Mouse (Mus musculus): ENCODE data around the gene Actr10.
A peak's percentile ranks its signal among the peaks of the same experiment; 100 is the strongest.

The Actr10 gene

DNA sequence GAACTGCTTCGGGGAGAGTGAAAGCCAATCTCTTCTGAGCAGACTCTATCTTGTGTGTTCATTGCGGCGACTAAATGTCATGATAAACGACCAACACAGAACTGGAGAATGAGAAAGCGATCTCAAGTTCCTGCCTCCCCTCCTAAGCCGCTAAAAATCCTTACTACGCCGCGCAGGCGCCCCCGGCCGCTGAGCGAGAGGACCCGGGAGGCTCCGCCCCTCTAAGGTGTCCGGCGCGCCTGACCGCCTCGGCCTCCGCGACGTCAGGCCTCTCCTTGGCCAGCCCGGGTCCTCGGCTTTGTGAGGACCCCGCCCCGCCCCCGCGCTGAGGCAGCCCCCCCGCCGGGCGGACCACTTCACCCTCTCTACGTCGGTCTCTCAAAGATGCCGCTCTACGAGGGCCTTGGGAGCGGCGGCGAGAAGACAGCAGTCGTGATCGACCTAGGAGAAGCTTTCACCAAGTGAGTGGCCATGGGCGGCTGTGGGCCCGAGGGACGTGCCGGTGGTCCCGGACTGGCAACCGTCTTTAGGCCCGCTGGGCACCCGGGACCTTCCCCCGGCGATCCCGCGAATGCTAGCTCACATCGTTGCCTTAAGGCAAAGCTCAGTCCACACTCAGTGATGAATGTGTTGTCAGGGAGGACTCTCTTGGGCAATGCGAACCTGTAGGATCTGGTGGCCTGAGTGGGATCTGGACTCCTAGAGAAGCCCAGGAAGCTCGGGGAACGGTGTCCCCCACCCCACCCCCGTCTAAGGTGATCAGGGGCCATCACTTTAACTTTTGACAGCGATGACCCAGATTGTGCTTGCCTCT lies at the start of gene Actr10:
TSS of gene Actr10 (plus strand) at position 287 of the 814 bp plus-strand sequence.
- DNase-seq (ENCODE audit: low spot score in 2 of 2), result peak; percentile 93 to 96

DNA sequence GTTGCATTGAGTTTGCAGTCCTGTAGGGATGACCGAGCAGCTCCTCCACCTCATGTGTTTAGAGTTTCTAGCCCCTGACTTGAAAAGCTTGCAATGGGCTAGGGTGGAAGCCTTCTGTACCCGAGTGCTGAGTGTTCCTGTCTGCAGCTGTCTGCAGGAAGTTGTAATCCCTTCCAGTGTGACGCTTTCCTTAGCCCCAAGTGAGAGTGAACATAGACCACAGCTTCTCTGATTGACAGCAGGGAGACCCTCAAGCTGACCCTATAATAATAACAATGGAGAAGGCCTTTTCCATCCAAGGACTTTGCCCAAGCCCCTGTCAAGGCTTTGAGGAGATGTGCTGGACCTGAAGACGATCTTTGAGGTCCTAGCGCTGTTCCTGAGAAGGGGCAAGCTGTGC lies 47.3 kb upstream of the Actr10 start:
- DNase-seq (ENCODE audit: low spot score in 2 of 2), result no peak

DNA sequence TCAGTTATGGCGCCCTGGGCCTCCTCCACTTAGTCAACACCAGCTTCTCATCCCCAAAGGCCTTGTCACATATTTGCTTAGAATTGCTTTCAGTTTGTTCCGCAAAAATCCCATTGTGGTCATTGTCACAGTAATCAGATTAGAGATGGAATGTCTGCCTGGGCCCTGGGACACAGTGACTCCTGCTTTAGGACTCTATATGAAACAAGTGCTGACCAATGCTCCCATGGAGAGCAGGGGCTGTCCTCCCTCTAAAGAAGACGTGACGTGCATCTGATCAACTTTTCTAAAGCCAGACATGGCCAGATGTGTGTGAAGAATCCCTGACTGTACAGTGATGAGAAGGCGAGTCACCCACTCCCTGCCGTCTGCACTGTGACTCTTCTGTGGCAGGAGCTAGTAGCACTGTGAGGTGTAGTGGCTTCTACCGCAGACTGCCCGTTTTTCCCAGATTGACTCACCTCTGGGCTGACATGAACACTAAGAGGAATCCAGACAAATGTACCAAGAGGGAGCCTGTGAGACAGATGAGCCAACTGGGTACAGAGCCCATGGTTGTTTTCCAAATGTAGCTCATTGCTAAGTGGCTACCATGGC lies 46.7 kb upstream of the Actr10 start:
- DNase-seq (ENCODE audit: low spot score in 2 of 2), result no peak

DNA sequence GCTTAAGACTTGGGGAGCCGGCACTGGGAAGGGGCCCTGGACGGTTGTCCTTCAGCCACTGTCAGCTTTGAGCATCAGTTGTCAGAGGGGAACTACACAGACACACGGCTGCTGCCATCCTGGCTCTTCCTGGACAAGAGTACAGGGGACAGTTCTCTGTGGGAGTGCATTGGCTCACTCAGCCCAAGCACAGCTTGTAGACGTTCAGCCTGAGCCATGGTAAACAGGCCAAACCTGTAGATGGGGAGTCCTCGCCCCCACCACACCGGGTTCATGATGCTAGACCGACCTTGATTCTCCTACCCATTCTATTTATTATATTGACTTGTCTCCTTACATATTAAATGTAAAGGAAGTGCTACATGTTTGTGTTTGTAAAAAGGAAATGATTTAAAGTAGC lies 42.4 kb upstream of the Actr10 start:
- no peak for DNase-seq (ENCODE audit: low spot score in 2 of 2)

DNA sequence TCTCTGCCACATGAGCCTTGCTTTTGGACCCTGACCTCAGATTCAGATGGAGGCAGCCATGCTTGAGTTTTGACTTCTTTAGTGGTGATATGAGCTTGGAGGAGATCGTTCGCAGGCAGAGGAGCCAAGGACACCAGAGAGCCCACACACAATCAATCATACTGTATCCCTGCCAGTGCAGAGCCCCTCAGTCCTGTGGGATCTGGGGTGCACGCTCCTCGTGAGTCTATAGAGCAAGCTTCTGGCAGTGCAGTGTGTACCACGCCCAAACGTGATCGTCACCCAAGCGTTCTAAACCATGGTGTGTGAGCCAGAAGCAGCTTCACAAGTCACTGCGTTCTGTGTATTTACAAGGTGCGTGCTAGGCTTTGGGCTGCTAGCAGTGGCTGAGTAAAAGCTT lies 41.6 kb upstream of the Actr10 start:
- no peak for DNase-seq (ENCODE audit: low spot score in 2 of 2)

DNA sequence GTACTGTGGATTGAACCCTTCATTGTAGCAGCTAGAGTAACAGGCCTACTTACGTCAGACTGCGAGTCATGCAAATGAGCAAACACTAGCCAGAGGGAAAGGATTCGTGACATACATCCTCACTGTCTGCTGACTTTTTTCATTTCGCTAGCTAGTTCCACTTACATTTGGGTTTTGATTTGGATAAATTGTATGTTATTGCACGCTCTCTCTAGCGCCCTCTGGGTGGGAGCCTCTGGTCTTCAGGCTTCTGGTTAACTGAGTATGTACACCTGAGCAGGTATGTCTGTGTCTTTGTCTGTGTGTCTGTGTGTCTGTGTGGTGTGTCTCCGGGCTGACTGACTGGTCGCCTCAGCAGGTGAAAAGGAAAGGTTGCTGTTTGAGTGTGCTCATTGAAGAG lies 40.2 kb upstream of the Actr10 start:
- DNase-seq (ENCODE audit: low spot score in 2 of 2), result peak in 1 of 2 experiments; percentile 38

DNA sequence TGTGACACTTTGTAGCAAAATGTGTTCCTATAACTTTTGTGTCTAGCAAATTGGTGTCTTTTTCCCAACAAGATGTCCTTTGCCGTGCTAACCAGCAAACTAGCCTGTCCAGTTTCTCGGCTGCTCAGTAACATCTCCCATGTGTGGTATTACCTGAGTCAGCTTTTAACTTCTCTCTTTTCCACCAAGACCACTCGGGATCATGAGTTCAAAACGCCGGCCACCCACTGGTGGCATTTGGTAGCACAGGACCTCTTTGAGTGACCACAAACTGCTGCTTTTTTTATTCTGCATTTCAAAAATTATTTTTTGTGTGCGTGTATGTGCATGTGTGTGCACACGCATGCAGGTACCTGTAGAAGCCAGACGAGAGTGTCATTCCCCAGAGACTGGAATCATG lies 39.2 kb upstream of the Actr10 start:
- DNase-seq (ENCODE audit: low spot score in 2 of 2), result no peak

DNA sequence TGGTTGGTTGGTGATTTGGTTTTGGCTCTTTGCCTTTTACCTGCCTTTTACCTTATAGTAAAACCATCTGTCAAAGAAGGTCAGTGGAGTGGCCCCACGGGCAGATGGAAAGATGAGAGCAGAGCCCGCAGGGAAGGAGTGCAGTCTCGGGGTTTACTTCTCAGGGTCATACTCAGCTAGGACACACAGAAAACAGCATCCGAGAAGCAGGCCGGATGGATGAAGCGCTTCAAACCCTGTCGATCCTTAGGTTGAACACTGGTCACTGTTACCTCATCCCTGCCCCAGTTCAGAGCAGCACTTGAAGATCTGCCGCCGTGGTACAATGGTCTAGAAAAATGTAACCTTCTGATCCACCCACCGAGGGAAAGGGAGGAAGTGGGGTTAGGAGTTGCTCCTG lies 33.2 kb upstream of the Actr10 start:
- DNase-seq (ENCODE audit: low spot score in 2 of 2), result no peak

DNA sequence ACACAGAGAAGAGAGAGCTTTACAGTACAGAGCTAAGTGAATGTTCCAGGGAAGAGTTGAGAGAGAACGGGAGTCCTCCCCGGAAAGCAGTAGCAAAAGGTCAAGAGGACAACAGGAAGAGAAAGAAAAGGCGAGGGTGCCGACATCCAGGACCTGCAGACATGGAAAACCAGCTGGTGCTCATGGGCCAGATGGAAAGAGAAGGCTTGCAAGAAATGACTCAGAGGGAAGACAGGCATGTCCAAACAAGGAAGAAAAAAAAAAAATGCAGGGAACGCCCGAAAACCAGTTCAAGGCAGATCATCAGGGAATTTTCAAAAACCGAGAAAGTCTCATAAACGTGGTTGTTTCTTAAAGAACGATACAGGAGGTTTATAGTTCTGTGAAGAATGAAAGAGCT lies 30.8 kb upstream of the Actr10 start:
- DNase-seq (ENCODE audit: low spot score in 2 of 2), result no peak

DNA sequence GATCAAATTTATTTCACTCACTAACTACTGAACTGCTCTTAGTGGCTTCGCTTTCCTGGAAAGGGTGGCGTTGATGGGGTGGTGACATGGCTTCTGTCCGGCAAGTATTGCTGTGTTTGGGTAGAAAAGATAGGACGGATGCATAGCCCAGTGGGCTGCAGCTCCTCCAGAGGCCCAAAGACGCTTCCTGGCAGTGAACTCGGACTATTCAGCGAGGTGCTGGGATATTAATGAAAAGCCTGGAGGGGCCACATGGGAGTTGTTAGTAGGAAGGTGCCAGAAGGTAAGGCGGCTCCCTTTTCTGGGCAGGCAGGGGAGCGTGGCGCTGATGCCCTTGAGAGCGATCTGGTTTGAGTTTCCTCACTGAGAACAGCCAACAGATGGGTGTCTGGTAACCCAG lies 30.0 kb upstream of the Actr10 start:
- no peak for DNase-seq (ENCODE audit: low spot score in 2 of 2)

DNA sequence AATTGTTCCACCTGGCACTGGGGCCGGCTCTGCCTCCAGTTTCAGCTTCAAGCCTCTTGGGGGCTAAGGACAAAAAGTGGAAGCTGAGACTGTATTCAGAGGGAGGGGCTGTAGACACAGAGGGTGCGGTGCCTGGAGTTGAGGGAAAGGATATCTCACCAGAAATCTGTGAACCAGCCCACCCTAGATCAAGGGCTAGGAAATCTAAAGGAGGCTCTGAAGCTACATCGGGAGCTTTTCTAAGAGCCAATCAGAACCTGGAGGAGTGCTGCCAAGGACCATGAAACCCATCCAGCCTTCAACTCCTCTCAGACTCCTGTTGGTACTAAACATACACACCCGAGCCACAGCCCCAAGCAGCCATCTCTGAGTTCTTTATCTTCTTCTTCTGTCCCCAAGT lies 29.6 kb upstream of the Actr10 start:
- no peak for DNase-seq (ENCODE audit: low spot score in 2 of 2)

DNA sequence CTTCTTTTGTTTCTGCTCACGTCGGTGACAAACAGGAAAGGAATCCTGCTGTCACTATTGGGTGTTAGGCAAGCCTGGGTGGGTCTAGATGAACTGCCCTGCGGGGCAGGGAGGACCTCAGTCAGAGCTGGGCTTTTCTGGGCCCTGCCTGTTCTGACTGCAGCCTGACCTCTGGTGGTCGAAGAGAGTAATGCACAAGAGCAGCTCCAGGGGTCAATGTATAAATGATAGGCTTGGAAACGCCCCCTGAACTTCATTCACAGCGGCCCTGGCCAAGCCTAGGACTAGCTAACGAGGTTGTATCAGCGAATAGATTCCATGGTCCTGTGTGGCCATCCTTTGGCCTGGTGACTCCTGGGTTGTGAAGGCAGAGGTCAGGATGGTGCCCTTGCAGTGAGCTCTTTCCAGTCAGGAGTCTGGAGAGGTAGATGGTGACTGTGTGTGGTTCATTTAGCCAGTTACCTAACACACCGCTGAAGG lies 27.4 kb upstream of the Actr10 start:
- DNase-seq (ENCODE audit: low spot score in 2 of 2), result peak; percentile 63 to 83

DNA sequence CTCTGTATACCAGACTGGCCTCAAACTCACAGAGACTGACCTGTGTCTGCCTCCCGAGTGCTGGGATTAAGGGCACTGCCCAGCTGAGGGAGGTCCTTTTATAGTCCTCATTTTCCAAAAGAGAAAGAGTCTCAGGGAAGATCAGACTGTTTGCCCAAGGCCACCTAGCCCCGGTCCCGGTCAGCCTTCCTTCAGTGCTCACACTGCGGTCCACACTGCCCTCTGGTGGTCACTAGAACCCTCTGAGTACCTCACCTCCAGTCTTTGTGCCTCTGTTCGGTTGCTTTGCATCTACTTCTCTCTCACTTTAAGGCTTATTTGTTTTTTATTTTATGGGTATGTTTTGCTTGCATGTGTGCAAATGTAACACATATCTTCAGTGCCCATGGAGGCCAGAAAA lies 26.6 kb upstream of the Actr10 start:
- peak; percentile 54 to 85 for DNase-seq (ENCODE audit: low spot score in 2 of 2)

DNA sequence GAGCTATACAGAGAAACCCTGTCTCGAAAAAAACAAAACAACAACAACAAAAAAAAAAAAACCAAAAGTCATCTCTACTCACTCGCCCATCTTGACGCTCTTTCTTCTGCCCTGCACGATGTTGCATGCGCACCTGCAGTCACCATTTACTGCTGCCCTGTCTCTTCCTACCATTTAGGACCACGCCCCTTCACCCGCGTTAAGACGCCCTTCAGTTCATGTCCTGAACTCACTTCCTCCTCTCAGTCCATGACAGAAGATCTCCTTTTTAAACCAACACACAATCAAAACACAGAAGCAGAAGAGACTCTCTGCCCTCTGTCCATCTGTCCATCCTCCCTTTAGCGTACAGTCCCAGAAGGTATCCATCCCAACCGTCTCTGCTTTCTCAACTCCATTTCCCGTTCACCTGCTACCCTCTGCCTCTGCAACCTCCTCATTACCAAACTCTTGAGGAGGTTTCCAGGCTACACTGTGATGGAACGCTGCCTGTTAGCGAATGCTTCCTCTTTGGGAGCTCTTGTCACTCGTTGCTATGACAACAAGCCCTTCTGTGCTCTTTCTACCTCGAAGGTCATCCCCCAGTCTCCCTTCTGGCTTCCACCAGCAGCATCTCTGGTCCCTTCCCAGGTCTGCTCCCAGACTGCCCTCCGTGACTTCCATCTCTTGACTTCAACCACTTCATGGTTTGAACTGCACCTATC lies 25.8 kb upstream of the Actr10 start:
- DNase-seq (ENCODE audit: low spot score in 2 of 2), result no peak

DNA sequence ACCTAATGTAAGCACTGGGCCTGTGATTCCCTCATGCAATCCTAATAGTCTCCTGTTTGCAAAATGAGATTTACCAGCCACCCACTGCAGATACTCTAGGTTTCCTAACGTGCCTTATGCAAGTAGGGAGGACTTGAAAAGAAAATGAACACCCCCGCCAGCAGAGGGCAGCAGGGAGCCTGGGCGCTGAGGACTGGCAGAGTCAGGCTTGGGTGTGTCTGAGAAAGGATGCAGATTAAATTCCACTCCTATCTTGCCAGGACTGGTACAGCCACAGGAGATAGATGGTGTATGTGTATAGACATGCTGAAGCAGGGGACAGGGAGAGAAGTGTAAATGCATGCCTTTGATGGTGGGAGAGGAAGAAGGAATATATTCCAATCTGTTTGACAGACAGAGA lies 24.2 kb upstream of the Actr10 start:
- DNase-seq (ENCODE audit: low spot score in 2 of 2), result peak; percentile 71 to 88

DNA sequence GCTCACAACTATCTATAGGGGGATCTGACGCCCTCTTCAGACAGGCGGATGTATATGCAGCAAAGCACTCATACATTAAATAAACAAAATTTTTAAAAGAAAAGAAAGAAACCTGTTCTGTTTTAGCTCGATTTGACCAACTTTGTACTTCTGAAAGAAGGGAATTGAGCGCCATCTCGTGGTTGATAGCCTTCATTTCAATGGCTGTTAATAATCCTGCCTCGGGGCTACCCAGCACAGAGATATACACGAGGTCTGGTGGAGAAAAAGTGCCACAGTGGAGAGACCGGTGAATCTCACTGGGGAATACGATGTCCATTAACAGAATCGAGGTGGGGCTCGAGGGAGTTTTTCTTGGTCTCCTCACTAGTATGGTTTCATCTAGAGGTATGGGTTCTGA lies 23.3 kb upstream of the Actr10 start:
- peak in 1 of 2 experiments; percentile 63 for DNase-seq (ENCODE audit: low spot score in 2 of 2)

DNA sequence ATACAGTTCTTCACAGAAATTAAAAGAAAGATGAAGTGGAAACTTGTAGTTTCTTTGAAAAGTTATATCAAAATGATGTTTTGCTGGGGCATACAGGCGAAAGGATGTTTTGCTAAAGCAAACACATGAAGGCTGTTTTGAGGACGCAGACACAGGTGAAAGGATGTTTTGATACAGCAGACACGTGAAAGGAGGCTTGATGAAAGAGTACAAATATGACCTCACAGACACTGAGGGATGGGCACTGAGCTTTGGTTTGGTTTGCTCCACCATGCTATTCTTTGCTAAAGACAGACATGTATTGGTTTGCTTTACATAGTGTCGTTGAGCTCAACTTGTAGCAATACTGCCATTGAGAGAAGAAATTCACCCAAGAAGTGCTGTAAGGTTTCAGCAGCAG lies 7.9 kb upstream of the Actr10 start:
- no peak for DNase-seq (ENCODE audit: low spot score in 2 of 2)

DNA sequence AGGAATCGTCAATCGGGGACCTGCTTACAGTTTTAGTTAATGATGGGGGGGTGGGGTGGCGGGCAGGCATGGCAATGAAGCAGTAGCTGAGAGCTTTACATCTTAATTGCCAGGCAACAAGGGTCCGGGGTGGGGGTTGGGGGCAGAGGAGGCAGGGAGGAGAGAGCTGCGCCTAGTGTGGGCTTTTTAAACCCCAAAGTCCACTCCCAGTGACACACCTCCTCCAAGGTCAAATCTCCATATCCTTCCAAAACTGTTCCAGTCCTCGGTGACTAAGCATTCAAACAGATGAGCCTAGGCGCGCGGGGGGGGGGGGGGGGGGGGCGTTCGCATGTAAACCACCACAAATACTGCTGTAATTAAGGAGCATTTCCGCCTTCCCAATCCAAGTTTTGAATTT lies 507 bp upstream of the Actr10 start:
- DNase-seq (ENCODE audit: low spot score in 2 of 2), result no peak

DNA sequence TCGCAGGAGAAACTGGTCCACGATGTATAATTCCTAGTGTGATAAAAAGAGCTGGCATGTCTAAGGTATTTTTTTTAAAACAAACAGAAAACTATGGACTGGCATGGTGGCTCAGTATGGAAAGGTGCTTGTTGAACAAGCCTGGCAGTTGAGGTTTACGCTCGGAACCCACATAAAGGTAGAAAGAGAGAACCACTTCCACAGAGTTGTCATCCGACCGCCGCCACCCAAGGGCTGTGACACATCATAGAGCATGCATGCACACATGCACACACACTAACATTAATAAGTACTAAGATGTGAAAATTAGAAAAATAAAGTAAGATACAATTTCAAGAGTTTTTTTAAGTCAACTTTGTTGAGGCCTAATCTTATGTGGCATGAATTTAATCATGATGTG lies 3.1 kb downstream of the Actr10 start:
- peak in 1 of 2 experiments; percentile 22 for DNase-seq (ENCODE audit: low spot score in 2 of 2)

DNA sequence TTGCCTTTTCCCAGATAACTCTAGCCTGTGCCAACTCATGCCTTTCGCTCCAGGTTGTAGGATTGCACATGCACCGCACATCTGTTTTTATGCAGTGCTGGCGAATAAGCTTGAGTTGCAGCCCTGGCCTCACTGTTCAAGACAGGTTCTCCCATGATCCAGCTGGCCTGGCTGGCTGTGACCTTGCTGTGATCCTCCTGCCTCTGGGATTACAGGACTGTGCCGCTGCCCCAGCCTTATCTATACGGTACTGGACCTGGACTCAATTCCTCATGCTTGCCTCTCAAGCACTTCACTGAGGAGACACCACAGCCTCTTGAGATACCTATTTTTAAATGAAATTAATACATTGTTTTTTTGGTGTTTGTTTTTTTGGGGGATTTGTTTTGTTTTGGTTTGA lies 6.5 kb downstream of the Actr10 start:
- DNase-seq (ENCODE audit: low spot score in 2 of 2), result no peak

DNA sequence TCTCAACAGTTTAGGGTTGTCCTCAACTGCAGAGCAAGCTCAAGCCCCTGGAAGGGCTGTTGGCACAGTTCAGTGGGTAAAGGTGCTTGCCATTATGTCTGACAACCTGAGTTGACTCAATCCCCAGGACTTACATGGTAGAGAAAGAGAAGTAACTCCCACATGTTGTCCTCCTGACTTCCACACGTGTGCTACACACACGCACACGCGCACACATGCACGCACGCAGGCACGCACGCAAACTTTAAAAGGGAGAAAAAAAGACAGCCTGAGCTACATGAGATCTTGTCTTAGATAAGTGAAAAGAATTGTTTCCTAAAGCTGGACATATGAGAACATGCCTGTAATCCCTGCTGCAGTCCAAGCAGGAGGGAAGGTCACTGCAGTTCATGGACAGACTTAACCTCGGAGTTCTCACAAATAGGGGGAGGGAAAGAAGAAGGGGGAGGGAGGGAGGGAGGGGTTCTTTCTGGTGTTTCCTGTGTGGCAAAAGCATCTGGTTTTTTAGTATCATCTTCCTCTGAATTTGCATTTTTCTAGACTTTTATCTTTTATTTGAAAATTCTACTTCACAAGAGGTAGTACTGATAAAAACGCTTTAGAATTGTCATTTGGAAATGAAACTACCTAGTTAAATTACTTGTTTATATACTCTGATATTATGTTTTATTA lies 9.1 kb downstream of the Actr10 start:
- DNase-seq (ENCODE audit: low spot score in 2 of 2), result no peak

DNA sequence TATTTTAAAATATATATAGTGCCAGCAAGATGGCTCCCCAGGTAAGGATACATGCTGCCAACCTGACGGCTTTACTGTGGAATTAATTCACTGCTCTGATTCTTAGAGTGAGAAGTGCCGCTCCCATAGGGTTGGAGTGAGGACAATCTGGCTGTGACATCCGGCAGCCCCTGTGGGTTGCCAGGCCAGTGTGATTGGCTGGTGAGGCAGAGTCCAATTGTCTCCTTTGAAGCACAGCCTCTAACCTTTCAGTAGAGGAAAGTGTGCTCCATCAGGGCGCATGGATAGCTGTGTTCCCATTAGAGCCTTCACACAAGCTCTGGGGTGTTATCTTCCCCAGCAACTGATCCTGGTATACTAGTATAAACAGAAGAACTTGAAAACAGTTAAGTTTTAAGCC lies 21.0 kb downstream of the Actr10 start:
- DNase-seq (ENCODE audit: low spot score in 2 of 2), result no peak
